Mouse (Mus musculus) adrenal gland, postnatal 10 days (tissue): Measurements from ENCODE around the gene Vipas39. TPM values are rescaled to one million over a fixed set of nuclear protein-coding genes. Genes with fewer than 3 reads are reported as not detected.
"Not testable (repeated sequence)": the region's sequence is repeated elsewhere in the genome, so short reads cannot be mapped to it uniquely, and the experiment has no call there.

Experiments
- DNase-seq: peaks from one replicate; pipeline ENCODE4 v3.0.0; 2021; ENCODE audit warnings: mixed read lengths
- total RNA-seq, 2 experiments: library from RNA; stranded (reverse); gene quantifications; 2 replicates each; pipeline ENCODE4 v1.2.3; 2021

Vipas39 gene
- total RNA-seq, 2 experiments from 2014 or later: 34.2 to 40.2 TPM

DNA sequence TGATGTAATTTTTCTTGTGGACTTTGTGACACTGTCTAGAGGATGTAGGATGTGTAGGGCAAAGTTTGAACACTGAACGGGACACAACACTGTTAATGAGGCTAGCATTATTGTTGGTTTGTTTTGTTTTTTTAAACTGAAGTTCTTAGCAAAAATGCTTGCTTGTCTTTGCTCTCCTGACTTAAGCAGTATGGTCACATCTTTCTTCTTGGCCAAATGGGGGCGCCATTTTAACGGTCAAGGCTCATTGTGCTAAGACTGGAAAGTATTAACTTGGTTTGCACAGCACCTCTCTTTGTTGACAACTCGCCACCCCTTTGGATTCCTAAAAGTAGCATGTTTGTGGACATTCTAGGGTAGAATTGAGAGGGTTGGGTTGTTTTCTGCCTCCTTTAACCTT is 1.6 kb upstream of the Vipas39 start:
- peak; percentile 53 for DNase-seq

GRCm38 (mm10) chr12:87266827-87267603 is 959 bp upstream of the Vipas39 start:
- no peak for DNase-seq

DNA sequence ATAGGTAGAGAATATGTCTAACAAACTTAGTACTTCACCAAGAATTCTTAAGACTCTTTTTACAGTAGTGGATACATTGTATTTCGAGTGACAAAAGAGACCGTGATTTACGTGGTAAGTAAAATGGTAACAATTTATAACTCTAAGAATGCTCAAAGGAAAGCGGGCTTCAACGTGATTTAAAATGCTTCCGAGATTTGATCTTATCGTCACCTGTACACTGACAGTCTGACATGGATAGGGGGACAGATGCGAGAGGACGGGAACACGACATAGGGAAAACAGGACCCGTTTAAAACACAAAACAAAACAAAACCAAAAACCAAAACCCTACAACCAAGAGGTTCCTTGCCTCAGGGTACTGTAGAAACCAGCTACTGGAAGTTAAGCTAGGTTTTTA is 612 bp downstream of the Vipas39 start:
- peak; percentile 9 for DNase-seq

DNA sequence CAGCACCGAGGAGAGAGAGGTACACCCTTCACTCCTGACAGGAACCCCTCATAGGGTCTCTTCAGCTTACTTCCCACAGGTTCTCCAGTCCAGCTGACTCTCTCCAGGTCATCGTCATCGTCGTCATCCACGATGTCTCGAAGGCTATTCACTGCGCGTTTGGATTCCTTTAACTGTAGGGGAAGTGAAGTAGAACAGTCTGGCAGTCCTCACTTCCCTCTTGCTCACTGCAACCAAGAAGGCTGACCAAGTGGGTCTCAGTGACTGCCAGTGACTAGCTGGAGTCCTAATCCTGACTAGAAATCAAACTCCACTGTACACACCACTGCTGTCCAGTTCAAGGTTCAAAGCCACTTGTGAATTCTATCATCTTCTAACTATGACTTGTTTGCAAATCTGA is 5.5 kb downstream of the Vipas39 start:
- DNase-seq: no peak

DNA sequence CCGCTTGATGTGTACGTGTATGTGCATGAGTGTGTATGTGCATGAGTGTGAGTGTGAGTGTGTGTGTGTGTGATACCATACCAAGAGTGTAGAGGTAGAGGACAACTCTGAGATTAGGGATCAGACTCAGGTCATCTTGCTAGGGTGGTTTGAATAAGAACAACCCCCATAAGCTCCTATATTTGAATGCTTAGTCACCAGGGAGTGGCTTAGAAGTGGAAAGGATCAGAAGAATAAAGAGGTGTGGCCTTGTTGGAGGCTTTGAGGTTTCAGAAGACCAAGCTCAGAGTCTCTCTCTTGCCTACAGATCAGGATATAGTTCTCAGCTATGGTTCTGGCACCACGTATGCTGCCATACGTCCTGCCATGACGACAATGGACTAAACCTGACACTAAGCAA is 9.4 kb downstream of the Vipas39 start:
- no peak for DNase-seq

DNA sequence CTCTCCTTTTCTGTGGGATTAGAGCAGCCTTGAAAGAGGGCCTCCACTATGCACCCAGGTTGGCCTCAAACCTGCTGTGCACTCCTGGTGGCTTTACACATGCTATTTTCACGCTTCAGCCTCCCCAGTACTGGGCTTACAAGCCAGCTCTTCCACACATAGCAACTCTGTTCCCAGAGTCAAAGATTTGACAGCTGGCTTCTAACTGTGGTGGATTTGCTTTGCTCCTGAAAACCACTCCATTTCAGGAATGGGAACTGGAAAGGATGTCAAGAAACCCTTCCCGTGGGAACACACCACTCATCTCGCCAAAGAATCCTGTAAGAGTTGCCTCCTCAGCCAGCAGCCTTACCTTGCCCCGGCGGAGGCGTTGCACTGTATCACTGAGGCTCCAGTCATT is 12.2 kb downstream of the Vipas39 start:
- no peak for DNase-seq

DNA sequence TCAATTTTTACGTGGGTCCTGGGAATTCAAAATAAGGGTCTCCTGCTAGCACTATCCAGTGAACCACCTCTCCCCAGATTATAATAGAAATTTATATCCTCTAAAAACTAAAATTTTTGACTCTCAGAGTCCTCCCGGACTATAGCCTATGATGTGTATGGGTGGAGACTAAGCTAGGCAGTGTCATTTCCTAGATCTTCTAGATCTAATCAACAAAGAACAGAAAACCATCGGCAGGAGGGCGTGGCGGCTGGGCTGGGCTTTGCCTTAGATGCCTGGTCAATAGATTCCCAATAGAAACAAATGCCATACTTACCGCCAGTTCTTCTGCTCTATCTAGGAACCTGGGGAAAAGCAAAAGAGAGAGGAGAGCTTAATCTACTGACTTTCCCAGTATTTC is 15.9 kb downstream of the Vipas39 start:
- DNase-seq: no peak

DNA sequence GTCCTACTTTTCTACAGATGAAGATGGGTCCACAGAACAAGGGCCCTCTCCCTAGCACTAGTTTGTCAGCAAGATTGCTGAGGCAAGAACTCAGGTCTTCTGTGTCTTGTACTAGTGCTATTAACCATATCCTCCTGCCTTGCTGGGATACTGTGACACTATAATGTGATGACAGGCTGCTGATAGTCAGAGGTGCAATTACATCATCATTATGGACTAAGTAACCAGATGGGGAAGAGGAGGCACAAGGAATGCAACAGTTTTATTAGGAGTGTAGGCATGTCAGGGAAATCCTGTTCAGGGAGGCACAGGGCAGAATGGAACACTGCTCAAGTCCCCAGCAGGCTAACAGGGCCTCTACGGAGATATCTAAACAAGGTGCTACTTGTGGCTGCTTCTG is 27.4 kb downstream of the Vipas39 start, which contains the start of gene Noxred1:
Gene Noxred1 (minus strand): TSS at position 101 of the 400 bp plus-strand sequence.
- no peak for DNase-seq

- DNase-seq: no peak
These were observed 29.1 kb downstream of the Vipas39 start for GRCm38 (mm10) chr12:87236882-87237483.

DNA sequence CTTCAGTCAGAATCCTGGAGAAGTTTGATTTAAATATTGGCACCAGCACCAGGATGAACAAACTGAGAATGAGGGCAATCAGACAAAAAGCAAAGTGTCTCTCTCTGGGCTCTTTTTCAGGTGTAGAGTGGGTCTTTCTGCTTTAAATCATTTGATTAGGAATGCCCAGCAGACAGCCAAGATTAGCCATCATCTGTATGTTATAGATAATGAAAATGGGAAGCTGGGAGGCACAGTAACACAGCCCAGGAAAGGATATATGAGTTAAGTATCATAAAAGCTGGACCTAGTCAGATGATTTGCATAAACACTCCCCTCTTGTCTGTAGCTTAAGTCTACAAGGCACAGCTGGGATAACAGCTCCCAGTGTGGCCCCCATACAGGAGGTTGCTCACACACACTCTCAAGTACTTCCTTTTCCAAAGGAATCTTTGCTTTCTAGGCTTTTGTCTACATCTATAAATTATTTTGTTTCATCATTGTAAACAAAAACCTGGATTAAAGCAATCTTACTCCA is 35.6 kb downstream of the Vipas39 start:
- DNase-seq: no peak

DNA sequence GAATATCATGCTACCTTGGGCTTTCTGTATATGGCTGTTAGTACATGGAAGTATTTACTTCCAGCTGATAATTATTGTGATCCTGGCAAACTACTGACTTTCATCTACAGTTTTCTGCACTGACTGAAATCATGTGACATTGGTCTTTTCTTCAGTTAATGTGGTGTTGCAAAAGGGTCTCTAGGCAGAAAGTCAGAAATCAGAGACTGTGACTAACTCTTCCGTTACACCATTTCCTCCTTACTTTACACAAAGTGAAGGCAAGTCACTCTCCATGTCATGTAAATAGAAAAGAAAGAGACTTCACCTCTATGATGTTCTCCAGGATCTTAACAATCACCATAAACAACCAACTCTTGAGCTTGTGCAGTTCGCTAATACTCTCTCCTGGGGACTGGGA is 36.4 kb downstream of the Vipas39 start:
- no peak for DNase-seq

- DNase-seq: no peak
These were observed 39.3 kb downstream of the Vipas39 start for GRCm38 (mm10) chr12:87226801-87227200.

GRCm38 (mm10) chr12:87224950-87225349 is 41.1 kb downstream of the Vipas39 start:
- no peak for DNase-seq

- no peak for DNase-seq
These were observed 46.7 kb downstream of the Vipas39 start for GRCm38 (mm10) chr12:87219362-87219761.

- no peak for DNase-seq
These were observed 48.5 kb downstream of the Vipas39 start for GRCm38 (mm10) chr12:87217596-87217995.

GRCm38 (mm10) chr12:87216053-87216452 is 50.0 kb downstream of the Vipas39 start:
- no peak for DNase-seq

DNA sequence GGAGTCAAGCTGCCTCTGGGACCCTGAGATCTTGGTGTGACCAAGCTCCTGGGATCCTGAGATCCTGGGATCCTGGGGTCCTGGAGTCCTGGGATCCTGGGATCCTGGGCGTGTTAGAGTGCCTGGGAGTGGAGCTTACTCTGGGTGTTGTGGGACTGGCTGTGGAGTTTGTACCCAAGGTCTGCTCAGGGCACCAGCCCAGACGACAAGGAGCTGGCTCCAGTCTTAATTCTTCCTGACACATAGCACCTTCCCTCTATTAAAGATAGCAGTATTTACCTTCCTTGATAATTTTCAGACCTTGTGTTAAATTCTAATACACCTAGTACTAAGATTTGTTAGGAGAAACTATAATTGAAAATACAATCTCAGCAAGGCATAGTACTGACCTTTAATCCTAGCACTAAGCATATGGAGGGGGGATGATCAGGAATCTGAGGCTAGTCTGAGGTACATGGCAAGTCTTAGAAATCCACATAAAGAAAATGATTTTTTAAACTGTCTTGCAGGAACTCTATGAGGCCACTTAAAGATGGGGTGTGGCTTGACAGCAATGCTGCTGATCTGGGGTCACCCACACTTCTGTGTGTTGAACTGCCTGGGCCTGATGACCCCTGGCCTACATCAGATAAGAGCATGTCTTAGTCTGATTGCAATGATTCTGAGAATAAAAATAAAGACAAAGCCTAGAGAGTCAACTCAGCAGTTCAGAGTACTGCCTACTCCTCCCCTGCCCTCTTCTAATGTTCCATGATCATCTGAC is 53.0 kb downstream of the Vipas39 start:
- DNase-seq: no peak

DNA sequence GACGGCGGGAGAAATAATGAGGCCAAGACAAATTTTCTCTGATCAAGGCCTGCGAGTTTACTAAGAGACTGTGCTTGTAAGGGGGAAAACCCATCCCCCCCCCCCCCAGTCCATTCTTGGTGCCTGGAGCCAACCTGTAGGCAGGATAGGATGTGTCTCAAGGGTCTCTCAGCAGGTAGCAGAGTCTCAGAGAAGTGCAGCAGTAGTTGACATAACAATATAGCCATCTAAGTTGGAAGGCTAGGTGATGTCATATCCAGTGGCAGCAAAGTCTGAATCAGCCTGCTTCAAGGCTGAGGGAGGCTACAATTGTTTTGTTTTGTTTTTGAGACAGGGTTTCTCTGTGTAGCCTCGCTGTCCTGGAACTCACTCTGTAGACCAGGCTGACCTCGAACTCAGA is 60.3 kb downstream of the Vipas39 start:
- not testable (repeated sequence) for DNase-seq

GRCm38 (mm10) chr12:87201694-87202093 is 64.4 kb downstream of the Vipas39 start:
- DNase-seq: no peak

- DNase-seq: peak; percentile 86
These were observed 66.0 kb downstream of the Vipas39 start, which contains the start of gene Tmed8 for GRCm38 (mm10) chr12:87199973-87200586. TSS of gene Tmed8 (minus strand) at chr12:87200454.

DNA sequence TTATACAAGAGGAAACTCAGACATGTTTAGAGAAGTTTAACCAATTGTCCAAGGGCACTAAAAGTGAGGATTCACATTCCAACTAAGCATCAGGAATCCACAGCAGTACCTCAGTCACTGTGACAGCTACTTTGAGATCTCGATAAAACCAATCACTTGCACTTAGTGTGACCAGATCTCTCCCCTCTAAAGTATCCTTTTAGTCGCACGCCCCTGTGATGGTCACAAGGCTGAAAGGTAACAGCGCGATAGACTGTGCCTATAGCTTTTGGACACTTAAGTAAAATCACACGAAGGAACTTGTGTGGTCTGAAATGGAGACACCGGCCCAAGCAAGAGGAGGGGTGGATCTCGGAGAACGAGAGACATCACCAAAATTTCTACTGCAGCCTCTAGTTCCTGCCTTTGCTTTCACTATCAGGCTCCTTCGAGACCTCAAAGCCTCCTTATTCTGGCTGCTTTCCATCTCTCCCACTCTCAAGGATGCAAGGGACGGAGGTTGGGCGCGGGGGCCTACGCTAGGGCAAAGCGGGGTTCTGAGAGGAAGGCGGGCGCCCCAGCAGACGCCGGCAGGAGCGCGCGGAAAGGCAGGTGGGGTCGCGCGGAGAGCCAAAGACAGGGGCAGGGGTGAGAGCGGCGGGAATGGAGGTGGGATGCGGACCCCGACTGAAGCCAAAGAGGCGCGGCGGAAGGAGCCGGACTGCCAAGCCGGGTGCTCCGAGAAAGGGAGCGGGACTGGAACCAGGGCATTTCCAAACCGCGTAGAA is 66.7 kb downstream of the Vipas39 start, which contains the start of gene Samd15:
Gene Samd15 (plus strand): TSS at position 518 of the 767 bp plus-strand sequence.
- DNase-seq: peak; percentile 66
